Mouse (Mus musculus): ENCODE measurements around the gene Ugcg.

The Ugcg gene

GRCm38 (mm10) chr4:59188802-59189545, at the start of gene Ugcg:
Ugcg (plus strand) TSS chr4:59189257.
- peak; percentile 46 to 72 for DNase-seq (ENCODE audit: low spot score in 2 of 2)

GRCm38 (mm10) chr4:59149043-59149442, 40.0 kb upstream of the Ugcg start:
- no peak for DNase-seq (ENCODE audit: low spot score in 2 of 2)

GRCm38 (mm10) chr4:59150907-59151306, 38.1 kb upstream of the Ugcg start:
- no peak for DNase-seq (ENCODE audit: low spot score in 2 of 2)

GRCm38 (mm10) chr4:59151953-59152352, 37.1 kb upstream of the Ugcg start:
- DNase-seq (ENCODE audit: low spot score in 2 of 2) = no peak

- no peak for DNase-seq (ENCODE audit: low spot score in 2 of 2)
Observed at GRCm38 (mm10) chr4:59156897-59157592, 32.0 kb upstream of the Ugcg start.

GRCm38 (mm10) chr4:59157654-59158053, 31.4 kb upstream of the Ugcg start:
- no peak for DNase-seq (ENCODE audit: low spot score in 2 of 2)

- no peak for DNase-seq (ENCODE audit: low spot score in 2 of 2)
Observed at GRCm38 (mm10) chr4:59160289-59160688, 28.8 kb upstream of the Ugcg start.

- DNase-seq (ENCODE audit: low spot score in 2 of 2) = no peak
Observed at GRCm38 (mm10) chr4:59160959-59161670, 27.9 kb upstream of the Ugcg start.

- no peak for DNase-seq (ENCODE audit: low spot score in 2 of 2)
Observed at GRCm38 (mm10) chr4:59164034-59164433, 25.0 kb upstream of the Ugcg start.

GRCm38 (mm10) chr4:59167251-59167847, 21.7 kb upstream of the Ugcg start:
- DNase-seq (ENCODE audit: low spot score in 2 of 2) = no peak

- DNase-seq (ENCODE audit: low spot score in 2 of 2) = no peak
Observed at GRCm38 (mm10) chr4:59169981-59170380, 19.1 kb upstream of the Ugcg start.

GRCm38 (mm10) chr4:59172616-59173015, 16.4 kb upstream of the Ugcg start:
- DNase-seq (ENCODE audit: low spot score in 2 of 2) = no peak

GRCm38 (mm10) chr4:59173181-59173922, 15.7 kb upstream of the Ugcg start:
- DNase-seq (ENCODE audit: low spot score in 2 of 2) = no peak

GRCm38 (mm10) chr4:59175003-59175402, 14.1 kb upstream of the Ugcg start:
- no peak for DNase-seq (ENCODE audit: low spot score in 2 of 2)

GRCm38 (mm10) chr4:59175929-59176328, 13.1 kb upstream of the Ugcg start:
- DNase-seq (ENCODE audit: low spot score in 2 of 2) = no peak

GRCm38 (mm10) chr4:59177566-59177965, 11.5 kb upstream of the Ugcg start:
- DNase-seq (ENCODE audit: low spot score in 2 of 2) = no peak

- no peak for DNase-seq (ENCODE audit: low spot score in 2 of 2)
Observed at GRCm38 (mm10) chr4:59181320-59182271, 7.5 kb upstream of the Ugcg start.

GRCm38 (mm10) chr4:59185671-59186070, 3.4 kb upstream of the Ugcg start:
- DNase-seq (ENCODE audit: low spot score in 2 of 2) = no peak

GRCm38 (mm10) chr4:59187289-59187688, 1.8 kb upstream of the Ugcg start:
- DNase-seq (ENCODE audit: low spot score in 2 of 2) = peak in 1 of 2 experiments; percentile 31

- DNase-seq (ENCODE audit: low spot score in 2 of 2) = no peak
Observed at GRCm38 (mm10) chr4:59188474-59188801, 619 bp upstream of the Ugcg start.
